Comparison of ENCODE assay signal across 12 mouse cellular contexts in genomic region chr2:63452891-63453290, GRCm38 (mm10).
DNase-seq lines count a peak whose midpoint lies in the region; TF ChIP-seq lines count a peak whose summit lies in the region.
"Had no signal": no experiment of that assay in that cellular context is flagged by ENCODE, and none has a peak within 500 bp of the region (broad histone marks: within the 10 kb centered on the region; RNA-seq: fewer than 3 reads in every experiment).

No protein-coding gene starts in this region.

- TF ChIP-seq CTCF in layer of hippocampus, adult 2 months (conservative IDR thresholded peaks at IDR 0.05): no peak

- H3K4me3 ChIP-seq in layer of hippocampus, adult 2 months: no peak overlapping the region
- H3K4me3 ChIP-seq: hindbrain, embryonic 13.5 days; limb, embryonic 13.5 days had no signal

- no peak overlapping the region for H3K27ac ChIP-seq in layer of hippocampus, adult 2 months
- H3K27ac ChIP-seq: hindbrain, embryonic 13.5 days; limb, embryonic 13.5 days had no signal

- peak; percentile 20 to 47 for DNase-seq in frontal cortex, adult 2 months (ENCODE audit: extremely low spot score in 1 of 2, low spot score in 1 of 2)
- no peak for DNase-seq in frontal cortex, postnatal 25 days (ENCODE audit: low spot score in 2 of 2)
- DNase-seq in right cerebral cortex, adult 18-20 months: peak; percentile 45
- no peak for DNase-seq in right cerebral cortex, postnatal 25 days
- peak; percentile 36 to 59 for DNase-seq in layer of hippocampus, adult 2 months (ENCODE audit: low spot score in 2 of 2)
- DNase-seq in thymus, postnatal 14 days: no peak
- DNase-seq in adrenal gland, postnatal 10 days: no peak
- no peak for DNase-seq in liver
- DNase-seq: adrenal gland, postnatal 25 days; lung, postnatal 10 days had no signal

Comparison
In these comparisons a context has a peak if more than half of its experiments do, and no peak if none do; other contexts are left out.
1. DNase-seq: peak in frontal cortex, adult 2 months (2 of 2), right cerebral cortex, adult 18-20 months (single experiment) and layer of hippocampus, adult 2 months (2 of 2); none in frontal cortex, postnatal 25 days (0 of 2), right cerebral cortex, postnatal 25 days (single experiment), thymus, postnatal 14 days (single experiment), adrenal gland, postnatal 10 days (single experiment) and liver (single experiment).